Mouse (Mus musculus) limb, embryonic 10.5 days (tissue): ENCODE data around the gene Mreg. TPM values are rescaled to one million over a fixed set of nuclear protein-coding genes. Genes with fewer than 3 reads are reported as not detected.
"Not testable (repeated sequence)": the region's sequence is repeated elsewhere in the genome, so short reads cannot be mapped to it uniquely, and the experiment has no call there.

Source experiments
- DNase-seq: peaks from one replicate; pipeline ENCODE4 v3.0.0-alpha.2; 2017; ENCODE audit warnings: low spot score
- H3K27ac ChIP-seq: fragments of 300-500 bp; sonication (generic); 2 replicates; pipeline ENCODE4 v1.5.1; 2016; ENCODE audit warnings: mild to moderate bottlenecking
- H3K27me3 ChIP-seq: fragments of 300-500 bp; sonication (generic); 2 replicates; pipeline ENCODE4 v1.6.1; 2016; ENCODE audit warnings: low read depth, mild to moderate bottlenecking; ENCODE audit not compliant: poor library complexity, severe bottlenecking
- H3K36me3 ChIP-seq: fragments of 300-500 bp; sonication (generic); 2 replicates; pipeline ENCODE4 v1.6.1; 2016; ENCODE audit warnings: mild to moderate bottlenecking, moderate library complexity
- H3K4me1 ChIP-seq: fragments of 300-500 bp; sonication (generic); 2 replicates; pipeline ENCODE4 v1.6.1; 2016
- H3K4me3 ChIP-seq: fragments of 300-500 bp; sonication (generic); 2 replicates; pipeline ENCODE4 v1.5.1; 2016; ENCODE audit warnings: mild to moderate bottlenecking, moderate library complexity
- H3K9me3 ChIP-seq: fragments of 300-500 bp; sonication (generic); replicated peaks from 2 replicates; pipeline ENCODE4 v1.6.1; 2016; ENCODE audit warnings: mild to moderate bottlenecking
- WGBS: fragments of 180-500 bp; shearing (Covaris S2); methylation state at CpG from one replicate; pipeline ENCODE4 v1.1.7; 2016; 5-methylcytosine and 5-hydroxymethylcytosine counted together
- polyA plus RNA-seq: library from polyadenylated mRNA; unstranded; fragments of >200 nt; fragmentation: Nextera tagmentation; extraction: Ambion mirVana; gene quantifications from 2 replicates; pipeline ENCODE4 v1.2.1, GENCODE M21; 2016

Gene Mreg
- polyA plus RNA-seq, 1 experiment from 2014 or later = 4.4 TPM

GRCm38 (mm10) chr1:72242581-72243143, 30.6 kb upstream of the Mreg start:
- Histone ChIP-seq H3K4me1 (peaks cover 10% of the 10 kb centered on the region), H3K9me3 (no peaks in the 10 kb centered on the region), H3K27ac (no peak overlapping the region), H3K4me3 (no peak overlapping the region), H3K36me3 (no peaks in the 10 kb centered on the region), H3K27me3 (no peaks in the 10 kb centered on the region)
- 94% methylated on average over 5 of the region's 5 CpGs for WGBS
- DNase-seq = no peak

- H3K36me3 ChIP-seq = not testable (repeated sequence)
- Histone ChIP-seq H3K4me1 (peaks cover 16% of the 10 kb centered on the region), H3K27me3 (peaks cover 13% of the 10 kb centered on the region)
Observed at GRCm38 (mm10) chr1:72239113-72239512, 27.0 kb upstream of the Mreg start.

GRCm38 (mm10) chr1:72238016-72238580, 26.0 kb upstream of the Mreg start:
- Histone ChIP-seq H3K27me3 (peaks cover 21% of the 10 kb centered on the region), H3K27ac (no peak overlapping the region), H3K36me3 (no peaks in the 10 kb centered on the region), H3K9me3 (no peaks in the 10 kb centered on the region), H3K4me1 (peaks cover 13% of the 10 kb centered on the region), H3K4me3 (peak overlapping the region; percentile 16; the same call in 1 of the 2 replicates)
- DNase-seq = no peak
- 66% methylated on average over 10 of the region's 10 CpGs for WGBS

More at GRCm38 (mm10) chr1:72239113-72239512, 27.0 kb upstream of the Mreg start:
- H3K27ac ChIP-seq, DNase-seq, H3K9me3 ChIP-seq, H3K4me3 ChIP-seq: not testable (repeated sequence)
- WGBS = 81% methylated on average over 3 of the region's 3 CpGs

DNA sequence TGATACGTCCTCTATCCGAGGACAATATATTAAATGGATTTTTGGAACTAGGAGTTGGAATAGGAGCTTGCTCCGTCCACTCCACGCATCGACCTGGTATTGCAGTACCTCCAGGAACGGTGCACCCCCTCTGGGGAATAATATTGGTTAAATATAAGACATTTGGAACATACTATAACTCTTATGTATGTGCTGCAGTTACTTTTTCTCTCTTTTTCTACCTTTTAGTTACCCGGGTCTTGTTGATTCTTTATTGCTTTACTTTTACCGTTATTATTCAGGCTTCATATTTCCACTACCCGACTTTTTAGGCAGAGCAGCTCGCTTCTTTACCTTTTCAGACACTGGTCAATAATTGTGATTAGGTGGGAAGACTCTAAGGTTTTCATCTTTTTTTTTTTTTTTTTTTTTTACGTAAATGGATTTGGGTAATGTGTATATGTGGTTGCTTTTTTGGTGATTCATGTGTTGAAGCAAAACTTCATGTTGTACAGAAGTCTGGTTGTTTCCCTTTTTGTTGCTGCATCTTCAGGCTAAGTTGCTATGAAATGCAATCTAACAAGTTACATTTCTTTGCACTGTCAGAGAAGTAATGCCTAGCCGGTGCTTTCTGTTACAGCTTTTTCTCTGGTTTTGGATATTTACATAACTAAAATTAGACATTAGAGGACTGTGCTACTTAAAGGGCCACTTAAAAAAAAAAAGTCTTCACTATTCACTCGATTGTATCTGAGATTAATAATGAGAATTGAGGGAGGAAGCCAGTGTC, 25.1 kb upstream of the Mreg start:
- H3K4me3 ChIP-seq = no peak overlapping the region
- peaks cover 22% of the 10 kb centered on the region for H3K27me3 ChIP-seq
- 8% methylated on average over 13 of the region's 13 CpGs for WGBS
- H3K9me3 ChIP-seq = no peaks in the 10 kb centered on the region
- H3K27ac ChIP-seq = no peak overlapping the region
- peaks cover 13% of the 10 kb centered on the region for H3K4me1 ChIP-seq
- no peak for DNase-seq
- no peaks in the 10 kb centered on the region for H3K36me3 ChIP-seq

- H3K27ac ChIP-seq = peak overlapping the region; percentile 83
- peak overlapping the region; percentile 62 for H3K4me3 ChIP-seq
- H3K36me3 ChIP-seq, H3K9me3 ChIP-seq: not testable (repeated sequence)
- under 1% methylated on average over 39 of the region's 50 CpGs for WGBS
- H3K4me1 ChIP-seq = peaks cover 13% of the 10 kb centered on the region
- H3K27me3 ChIP-seq = peaks cover 22% of the 10 kb centered on the region
- peak; percentile 86 for DNase-seq
Observed at GRCm38 (mm10) chr1:72236363-72237006, 24.4 kb upstream of the Mreg start.

DNA sequence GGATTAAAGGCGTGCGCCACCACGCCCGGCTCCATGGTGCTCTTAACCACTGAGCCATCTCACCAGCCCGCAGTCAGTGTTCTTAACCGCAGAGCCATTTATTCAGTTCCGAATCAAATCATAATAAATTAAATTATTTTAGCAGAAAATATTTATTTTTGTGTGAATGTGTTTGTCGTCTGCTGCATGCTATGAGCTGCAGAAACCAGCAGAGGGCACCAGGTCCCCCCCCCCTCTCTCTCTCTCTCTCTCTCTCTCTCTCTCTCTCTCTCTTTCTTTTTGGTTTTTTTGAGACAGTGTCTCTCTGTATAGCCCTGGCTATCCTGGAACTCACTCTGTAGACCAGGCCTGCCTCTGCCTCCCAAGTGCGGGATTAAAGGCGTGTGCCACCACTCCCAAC, 20.5 kb upstream of the Mreg start:
- 82% methylated on average over 10 of the region's 10 CpGs for WGBS
- not testable (repeated sequence) for H3K4me1 ChIP-seq, H3K9me3 ChIP-seq, H3K27ac ChIP-seq, DNase-seq, H3K4me3 ChIP-seq, H3K36me3 ChIP-seq
- peaks cover 22% of the 10 kb centered on the region for H3K27me3 ChIP-seq

DNA sequence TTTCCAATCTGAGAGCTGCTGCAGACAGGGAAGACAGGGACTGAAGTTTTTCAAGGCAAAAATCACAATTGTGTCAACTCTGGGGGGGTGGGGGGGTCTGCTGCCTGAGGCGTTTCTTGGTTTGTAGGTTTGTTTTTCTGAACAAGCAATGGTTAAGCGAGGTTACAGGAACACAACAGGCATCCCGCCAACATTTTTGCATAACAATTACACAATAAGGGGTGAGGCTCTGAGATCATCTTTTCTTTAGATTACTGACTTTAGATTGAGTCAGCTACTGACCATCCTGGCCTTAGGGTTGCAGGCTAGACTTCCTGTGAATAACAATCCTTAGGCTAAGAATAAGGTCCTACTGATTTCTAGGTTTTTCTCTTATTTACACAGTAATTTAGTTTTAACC, 16.9 kb upstream of the Mreg start:
- no peaks in the 10 kb centered on the region for H3K36me3 ChIP-seq
- 46% methylated on average over 3 of the region's 3 CpGs for WGBS
- H3K4me1 ChIP-seq = peaks cover 6% of the 10 kb centered on the region
- H3K4me3 ChIP-seq = no peak overlapping the region
- H3K9me3 ChIP-seq = no peaks in the 10 kb centered on the region
- H3K27ac ChIP-seq = no peak overlapping the region
- no peak for DNase-seq
- H3K27me3 ChIP-seq = peaks cover 26% of the 10 kb centered on the region

- no peak for DNase-seq
- H3K27ac ChIP-seq = no peak overlapping the region
- no peaks in the 10 kb centered on the region for H3K9me3 ChIP-seq
- 93% methylated on average over 5 of the region's 5 CpGs for WGBS
- H3K27me3 ChIP-seq = peaks cover 27% of the 10 kb centered on the region
- H3K36me3 ChIP-seq = no peaks in the 10 kb centered on the region
- peaks cover 6% of the 10 kb centered on the region for H3K4me1 ChIP-seq
- no peak overlapping the region for H3K4me3 ChIP-seq
Observed at GRCm38 (mm10) chr1:72227546-72227945, 15.4 kb upstream of the Mreg start.

DNA sequence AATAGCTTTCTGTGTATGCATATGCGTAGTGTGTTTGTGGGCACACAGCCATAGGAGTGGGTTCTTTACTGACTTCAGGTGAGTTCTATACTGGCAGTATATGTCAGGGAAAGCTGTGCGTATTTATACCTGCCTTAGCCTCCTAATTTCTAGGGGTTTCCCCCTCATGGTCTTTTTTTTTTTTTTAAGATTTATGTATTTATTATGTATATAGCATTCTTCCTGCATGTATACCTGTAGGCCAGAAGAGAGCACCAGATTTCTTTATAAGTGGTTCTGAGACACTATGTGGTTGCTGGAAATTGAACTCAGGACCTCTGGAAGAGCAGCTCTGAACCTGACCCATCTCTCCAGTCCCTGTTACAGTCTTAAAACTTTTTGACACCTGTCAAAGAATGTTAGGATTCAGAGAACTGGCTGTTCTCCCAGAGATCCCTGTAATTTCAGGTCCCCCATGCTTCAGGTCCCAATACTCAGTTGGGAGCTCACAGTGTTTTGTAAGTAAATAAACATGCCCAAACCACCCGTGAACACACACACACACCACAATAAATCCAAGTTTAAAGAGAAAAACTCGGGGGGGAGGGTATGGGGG, 14.9 kb upstream of the Mreg start:
- Histone ChIP-seq H3K27ac (no peak overlapping the region), H3K36me3 (no peaks in the 10 kb centered on the region), H3K4me1 (peaks cover 6% of the 10 kb centered on the region), H3K4me3 (no peak overlapping the region), H3K27me3 (peaks cover 27% of the 10 kb centered on the region), H3K9me3 (no peaks in the 10 kb centered on the region)
- DNase-seq = no peak
- WGBS = 57% methylated on average over 4 of the region's 4 CpGs

- peaks cover 27% of the 10 kb centered on the region for H3K27me3 ChIP-seq
- H3K27ac ChIP-seq = peak overlapping the region; percentile 85; the same call in 1 of the 2 replicates
- no peaks in the 10 kb centered on the region for H3K9me3 ChIP-seq
- DNase-seq = peak; percentile 67
- WGBS = 1% methylated on average over 12 of the region's 18 CpGs
- H3K4me1 ChIP-seq = peaks cover 6% of the 10 kb centered on the region
- H3K36me3 ChIP-seq = no peaks in the 10 kb centered on the region
- H3K4me3 ChIP-seq = no peak overlapping the region
Observed at GRCm38 (mm10) chr1:72226172-72226886, 14.2 kb upstream of the Mreg start.

DNA sequence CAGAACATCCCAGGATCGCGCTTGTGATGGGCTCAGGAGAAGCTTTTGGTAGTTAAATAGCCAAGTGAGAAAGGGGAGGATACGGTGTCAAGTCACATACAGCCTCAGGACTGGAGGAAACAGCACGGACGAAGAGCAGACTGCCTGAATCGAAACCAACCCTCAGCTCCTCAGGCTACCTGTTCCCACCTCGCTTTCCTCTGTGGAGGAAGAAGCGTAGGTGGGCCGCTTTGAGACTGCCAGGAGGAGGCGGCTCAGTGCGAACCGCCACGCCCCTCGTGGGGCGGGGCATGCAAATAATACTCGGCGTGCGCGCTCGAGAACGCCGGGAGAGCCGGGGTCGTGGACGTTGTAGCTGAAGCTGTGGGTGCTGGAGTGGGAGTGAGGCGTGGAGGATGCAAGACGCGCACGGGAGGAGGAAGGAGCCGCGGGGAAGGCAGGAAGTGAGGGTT, 13.6 kb upstream of the Mreg start:
- Histone ChIP-seq H3K4me3 (peak overlapping the region; percentile 49), H3K27ac (peak overlapping the region; percentile 85), H3K27me3 (peaks cover 27% of the 10 kb centered on the region)
- not testable (repeated sequence) for H3K4me1 ChIP-seq, H3K9me3 ChIP-seq, H3K36me3 ChIP-seq
- WGBS = under 1% methylated on average over 25 of the region's 31 CpGs
- peak; percentile 88 for DNase-seq

GRCm38 (mm10) chr1:72225054-72225718, 13.1 kb upstream of the Mreg start:
- Histone ChIP-seq H3K36me3 (no peaks in the 10 kb centered on the region), H3K27ac (no peak overlapping the region), H3K27me3 (peaks cover 27% of the 10 kb centered on the region), H3K4me1 (peaks cover 6% of the 10 kb centered on the region), H3K4me3 (peak overlapping the region; percentile 49), H3K9me3 (no peaks in the 10 kb centered on the region)
- DNase-seq = no peak
- WGBS = 8% methylated on average over 13 of the region's 13 CpGs
